Mouse (Mus musculus): ENCODE data around the gene Dhx9. TPM values are rescaled to one million over a fixed set of nuclear protein-coding genes. Genes with fewer than 3 reads are reported as not detected.
A peak's percentile ranks its signal among the peaks of the same experiment; 100 is the strongest.

Dhx9 gene
- total and polyA plus RNA-seq, 2 experiments from 2014 or later, result 12.7 to 45.8 TPM

DNA sequence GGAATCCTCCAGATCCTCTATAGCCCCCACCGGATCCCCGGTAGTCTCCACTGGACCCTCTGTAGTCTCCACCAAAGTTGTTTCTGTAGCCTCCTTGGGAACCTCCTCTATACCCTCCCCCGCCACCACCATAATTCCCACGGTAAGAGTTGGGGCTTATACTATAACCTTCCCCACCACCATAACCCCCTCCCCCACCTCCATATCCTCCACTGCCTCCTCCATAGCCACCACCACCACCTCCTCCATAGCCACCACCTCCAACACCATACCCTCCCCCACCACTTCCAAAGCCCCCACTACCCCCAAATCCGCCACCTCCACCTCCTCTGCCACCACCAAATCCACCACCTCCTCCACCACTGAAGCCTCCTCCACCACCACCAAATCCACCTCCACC lies 31.3 kb downstream of the Dhx9 start:
- H3K27me3 ChIP-seq (ENCODE audit: control insufficient read depth, insufficient read depth, low read length), result no peaks in the 10 kb centered on the region
- H3K4me2 ChIP-seq (ENCODE audit: low read depth, low read length), result no peak overlapping the region
- H3K36me3 ChIP-seq (replicated peaks; ENCODE audit: control insufficient read depth, insufficient read depth, low read length), result peaks cover 64% of the 10 kb centered on the region
- no peak for DNase-seq (ENCODE audit: low spot score)
- no peak for ATAC-seq (ENCODE audit: insufficient read depth, low read depth)
- no peaks in the 10 kb centered on the region for H3K9me3 ChIP-seq (replicated peaks; ENCODE audit: control insufficient read depth, low read length)
- no peaks in the 10 kb centered on the region for H3K4me1 ChIP-seq (ENCODE audit: control insufficient read depth, insufficient read depth)
- H3K4me3 ChIP-seq (ENCODE audit: low read depth, low read length), result no peak overlapping the region
- TF ChIP-seq EP300 (IDR thresholded peaks at IDR 0.05; ENCODE audit: low read depth), result no peak
- TF ChIP-seq CTCF (IDR thresholded peaks at IDR 0.05; ENCODE audit: low read depth), result no peak
- no peak overlapping the region for H3K27ac ChIP-seq (ENCODE audit: low read depth)
- H3K9ac ChIP-seq (replicated peaks; ENCODE audit: low read depth, low read length), result no peak overlapping the region
- 88% methylated on average over 5 of the region's 5 CpGs for whole genome bisulfite sequencing

GRCm38 (mm10) chr1:153453146-153453642 lies 34.3 kb downstream of the Dhx9 start:
- Histone ChIP-seq H3K9ac (replicated peaks; ENCODE audit: low read depth, low read length) (no peak overlapping the region), H3K4me1 (ENCODE audit: control insufficient read depth, insufficient read depth) (no peaks in the 10 kb centered on the region), H3K4me2 (ENCODE audit: low read depth, low read length) (no peak overlapping the region), H3K27me3 (ENCODE audit: control insufficient read depth, insufficient read depth, low read length) (no peaks in the 10 kb centered on the region), H3K9me3 (replicated peaks; ENCODE audit: control insufficient read depth, low read length) (no peaks in the 10 kb centered on the region), H3K27ac (ENCODE audit: low read depth) (no peak overlapping the region), H3K4me3 (ENCODE audit: low read depth, low read length) (no peak overlapping the region), H3K36me3 (replicated peaks; ENCODE audit: control insufficient read depth, insufficient read depth, low read length) (peaks cover 37% of the 10 kb centered on the region)
- no peak for ATAC-seq (ENCODE audit: insufficient read depth, low read depth)
- no peak for DNase-seq (ENCODE audit: low spot score)
- WGBS, result 93% methylated on average over 3 of the region's 3 CpGs
- TF ChIP-seq EP300 (IDR thresholded peaks at IDR 0.05; ENCODE audit: low read depth), result no peak
- TF ChIP-seq CTCF (IDR thresholded peaks at IDR 0.05; ENCODE audit: low read depth), result no peak

DNA sequence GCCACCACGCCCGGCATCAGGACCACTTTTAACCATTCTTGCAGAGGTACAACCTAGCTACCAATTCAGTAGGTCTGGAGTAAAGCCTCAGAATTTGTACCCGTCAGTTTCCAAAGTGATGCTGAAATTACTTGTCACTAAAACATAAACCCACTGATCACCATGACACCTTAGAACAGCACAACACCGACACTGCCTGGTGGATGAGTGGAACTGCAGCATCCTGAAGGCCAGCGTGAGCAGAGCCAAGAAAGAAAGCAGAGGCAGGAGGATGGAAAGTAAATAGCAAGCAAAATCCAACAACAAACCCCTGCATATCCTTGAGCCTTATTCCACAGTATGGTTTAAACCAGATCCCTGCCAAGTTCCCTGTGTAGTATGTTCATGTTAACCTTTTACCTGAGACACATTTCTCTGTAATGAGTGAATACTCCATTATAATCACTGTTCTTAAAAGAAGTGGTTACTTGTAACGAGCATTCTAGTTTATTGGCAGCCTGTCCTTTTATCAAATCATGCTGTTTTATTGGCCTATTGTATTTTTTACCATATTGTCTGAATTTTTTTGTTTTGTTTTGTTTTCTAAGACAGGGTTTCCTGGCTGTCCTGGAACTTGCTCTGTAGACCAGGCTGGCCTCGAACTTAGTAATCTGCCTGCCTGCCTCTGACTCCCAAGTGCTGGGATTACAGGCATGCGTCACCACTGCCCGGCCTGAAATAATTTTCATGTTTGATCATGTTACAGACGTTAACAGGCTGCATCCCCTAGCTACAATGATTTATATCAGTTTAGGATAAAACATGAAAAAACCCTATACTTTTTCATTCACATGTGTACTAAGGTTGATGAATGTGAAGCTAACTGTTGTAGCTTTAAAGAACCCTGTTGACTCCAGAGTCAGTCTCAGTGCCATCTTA lies 36.0 kb downstream of the Dhx9 start:
- H3K36me3 ChIP-seq (replicated peaks; ENCODE audit: control insufficient read depth, insufficient read depth, low read length), result peaks cover 26% of the 10 kb centered on the region
- H3K4me1 ChIP-seq (ENCODE audit: control insufficient read depth, insufficient read depth), result no peaks in the 10 kb centered on the region
- 70% methylated on average over 10 of the region's 10 CpGs for WGBS
- no peak overlapping the region for H3K4me2 ChIP-seq (ENCODE audit: low read depth, low read length)
- peak; percentile 31 for DNase-seq (ENCODE audit: low spot score)
- H3K9ac ChIP-seq (replicated peaks; ENCODE audit: low read depth, low read length), result no peak overlapping the region
- TF ChIP-seq EP300 (IDR thresholded peaks at IDR 0.05; ENCODE audit: low read depth) (no peak), CTCF (IDR thresholded peaks at IDR 0.05; ENCODE audit: low read depth) (peak; percentile 51)
- H3K4me3 ChIP-seq (ENCODE audit: low read depth, low read length), result no peak overlapping the region
- ATAC-seq (ENCODE audit: insufficient read depth, low read depth), result 0 out of 2 replicates have a peak, but pooled peaks have one; percentile 30
- no peaks in the 10 kb centered on the region for H3K9me3 ChIP-seq (replicated peaks; ENCODE audit: control insufficient read depth, low read length)
- no peaks in the 10 kb centered on the region for H3K27me3 ChIP-seq (ENCODE audit: control insufficient read depth, insufficient read depth, low read length)
- no peak overlapping the region for H3K27ac ChIP-seq (ENCODE audit: low read depth)

DNA sequence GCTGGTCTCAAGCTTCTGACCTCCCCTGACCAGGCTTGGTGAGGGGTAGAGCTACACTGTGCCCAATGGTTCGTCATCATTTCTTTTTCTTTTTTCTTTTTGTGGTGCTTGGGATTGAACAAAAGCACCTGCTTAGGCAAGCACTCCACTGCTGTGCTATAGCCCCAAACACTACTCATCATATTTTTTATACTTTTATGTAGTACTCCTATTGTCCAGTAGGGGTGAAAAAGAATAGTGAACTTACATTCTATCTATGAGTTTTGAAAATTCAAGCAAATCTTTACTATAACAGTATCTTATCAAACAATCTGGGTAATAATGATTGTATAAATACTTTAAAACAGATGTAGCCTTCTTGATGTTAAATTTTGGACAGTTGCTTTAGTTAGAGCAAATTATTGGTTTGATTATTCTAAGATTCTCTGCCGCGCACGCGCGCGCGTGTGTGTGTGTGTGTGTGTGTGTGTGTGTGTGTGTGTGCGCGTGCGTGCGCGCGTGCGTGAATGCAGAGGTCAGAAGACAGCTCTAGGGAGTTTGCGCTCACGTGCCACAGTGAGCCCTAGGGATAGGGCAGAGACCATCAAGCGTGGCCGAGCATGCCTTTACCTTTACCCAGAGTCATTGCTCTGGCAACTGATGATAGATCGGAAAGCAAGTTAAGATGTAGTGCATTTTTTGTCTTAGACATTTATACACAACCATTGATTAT lies 41.2 kb downstream of the Dhx9 start:
- Histone ChIP-seq H3K27me3 (ENCODE audit: control insufficient read depth, insufficient read depth, low read length) (no peaks in the 10 kb centered on the region), H3K4me2 (ENCODE audit: low read depth, low read length) (no peak overlapping the region), H3K27ac (ENCODE audit: low read depth) (no peak overlapping the region), H3K4me1 (ENCODE audit: control insufficient read depth, insufficient read depth) (no peaks in the 10 kb centered on the region), H3K9ac (replicated peaks; ENCODE audit: low read depth, low read length) (no peak overlapping the region), H3K9me3 (replicated peaks; ENCODE audit: control insufficient read depth, low read length) (no peaks in the 10 kb centered on the region; the same call in 1 of the 2 replicates), H3K4me3 (ENCODE audit: low read depth, low read length) (no peak overlapping the region), H3K36me3 (replicated peaks; ENCODE audit: control insufficient read depth, insufficient read depth, low read length) (no peaks in the 10 kb centered on the region; the same call in 1 of the 2 replicates)
- DNase-seq (ENCODE audit: low spot score) (no peak), ATAC-seq (ENCODE audit: insufficient read depth, low read depth) (no peak)
- 96% methylated on average over 20 of the region's 20 CpGs for WGBS
- TF ChIP-seq CTCF (IDR thresholded peaks at IDR 0.05; ENCODE audit: low read depth), result no peak
- TF ChIP-seq EP300 (IDR thresholded peaks at IDR 0.05; ENCODE audit: low read depth), result no peak

GRCm38 (mm10) chr1:153443632-153444031 lies 43.8 kb downstream of the Dhx9 start:
- Histone ChIP-seq H3K4me2 (ENCODE audit: low read depth, low read length) (no peak overlapping the region), H3K27ac (ENCODE audit: low read depth) (no peak overlapping the region), H3K4me1 (ENCODE audit: control insufficient read depth, insufficient read depth) (no peaks in the 10 kb centered on the region), H3K9ac (replicated peaks; ENCODE audit: low read depth, low read length) (no peak overlapping the region), H3K36me3 (replicated peaks; ENCODE audit: control insufficient read depth, insufficient read depth, low read length) (no peaks in the 10 kb centered on the region), H3K9me3 (replicated peaks; ENCODE audit: control insufficient read depth, low read length) (no peaks in the 10 kb centered on the region; the same call in 1 of the 2 replicates), H3K27me3 (ENCODE audit: control insufficient read depth, insufficient read depth, low read length) (no peaks in the 10 kb centered on the region), H3K4me3 (ENCODE audit: low read depth, low read length) (no peak overlapping the region)
- TF ChIP-seq EP300 (IDR thresholded peaks at IDR 0.05; ENCODE audit: low read depth) (no peak), CTCF (IDR thresholded peaks at IDR 0.05; ENCODE audit: low read depth) (no peak)
- ATAC-seq (ENCODE audit: insufficient read depth, low read depth), result no peak
- 69% methylated on average over 4 of the region's 4 CpGs for WGBS
- DNase-seq (ENCODE audit: low spot score), result no peak

Data from heart, postnatal 0 days (tissue).